Mouse (Mus musculus) lung, adult 18-20 months (tissue): ENCODE results near the gene Zfp60.

Source experiments
- DNase-seq, 2 experiments: peaks; one replicate each; pipeline ENCODE4 v3.0.0; 2022; ENCODE audit warnings: mixed read lengths in 2 of 2

Gene Zfp60

GRCm38 (mm10) chr7:27794566-27794965, 63.4 kb downstream of the Zfp60 start:
- DNase-seq: no peak

- no peak for DNase-seq
These were observed 67.0 kb downstream of the Zfp60 start for GRCm38 (mm10) chr7:27797906-27798811.

- no peak for DNase-seq
These were observed 69.9 kb downstream of the Zfp60 start for GRCm38 (mm10) chr7:27801137-27801536.

- no peak for DNase-seq
These were observed 71.8 kb downstream of the Zfp60 start for GRCm38 (mm10) chr7:27802986-27803385.
